Mouse (Mus musculus): ENCODE measurements around the gene Gm33543. TPM values are rescaled to one million over a fixed set of nuclear protein-coding genes. Genes with fewer than 3 reads are reported as not detected.

Gene Gm33543
- total and polyA plus RNA-seq, 3 experiments = not detected

DNA sequence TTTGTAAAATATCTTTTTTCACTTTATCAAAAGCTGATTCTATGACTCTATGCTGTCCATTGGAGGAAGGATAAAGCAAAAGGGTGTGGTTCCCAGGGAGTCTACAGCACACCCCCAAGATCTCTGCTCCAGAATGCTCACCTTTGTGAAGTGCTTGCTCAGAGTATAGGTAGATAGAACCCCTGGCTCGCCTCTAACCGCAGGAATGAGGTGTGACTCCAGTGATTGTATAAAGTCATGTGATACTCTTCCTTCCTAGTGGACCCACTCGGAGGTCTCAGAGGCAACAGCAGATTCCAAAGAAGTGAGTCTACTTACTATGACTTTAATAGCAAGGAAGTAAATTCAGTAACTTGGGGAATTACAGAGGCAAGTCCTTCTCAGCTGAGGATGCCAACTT lies 19.9 kb upstream of the Gm33543 start:
- Histone ChIP-seq H3K9ac (ENCODE audit: control insufficient read depth, low read depth, low read length, poor library complexity, severe bottlenecking) (no peak overlapping the region), H3K27me3 (ENCODE audit: control insufficient read depth in 1 of 2, insufficient read depth in 2 of 2, low read length in 2 of 2) (0 out of 4 replicates have a peak, but pooled peaks cover 0 to 2% of the 10 kb centered on the region in 2 experiments), H3K79me2 (ENCODE audit: control insufficient read depth, insufficient read depth, low read length, poor library complexity) (no peaks in the 10 kb centered on the region), H3K36me3 (ENCODE audit: control insufficient read depth in 1 of 2, insufficient read depth in 2 of 2, low read length in 2 of 2) (no peaks in the 10 kb centered on the region), H3K4me3 (ENCODE audit: control insufficient read depth in 1 of 2, insufficient read depth in 1 of 2, low read depth in 2 of 2, low read length in 2 of 2) (no peak overlapping the region), H3K27ac (ENCODE audit: control insufficient read depth, low read depth, low read length) (no peak overlapping the region), H3K9me3 (replicated peaks; ENCODE audit: insufficient read depth, low read length) (no peaks in the 10 kb centered on the region), H3K4me1 (ENCODE audit: control insufficient read depth in 1 of 2, insufficient read depth in 2 of 2, low read length in 2 of 2) (no peaks in the 10 kb centered on the region)
- no peak for DNase-seq (ENCODE audit: low read depth, low spot score)
- TF ChIP-seq ETS1 (IDR thresholded peaks at IDR 0.05; ENCODE audit: low read depth, low read length) (no peak), ELF1 (IDR thresholded peaks at IDR 0.05; ENCODE audit: low read depth, low read length) (no peak), UBTF (IDR thresholded peaks at IDR 0.05; ENCODE audit: borderline replicate concordance, insufficient read depth, low read depth, low read length) (no peak), MAFK (IDR thresholded peaks at IDR 0.05; ENCODE audit: borderline replicate concordance, low read depth, low read length) (no peak), CHD1 (IDR thresholded peaks at IDR 0.05; ENCODE audit: low read depth, low read length) (no peak), CHD2 (IDR thresholded peaks at IDR 0.05; ENCODE audit: low read length) (no peak), MAZ (IDR thresholded peaks at IDR 0.05; ENCODE audit: low read depth, low read length) (no peak)

- TF ChIP-seq ZC3H11A (IDR thresholded peaks at IDR 0.05; ENCODE audit: low read depth, low read length) (peak; percentile 65), MAX (IDR thresholded peaks at IDR 0.05; ENCODE audit: low read length) (peak; percentile 63; the same call in 1 of the 2 replicates), RAD21 (IDR thresholded peaks at IDR 0.05; ENCODE audit: low read depth, low read length) (peak; percentile 80), SMC3 (IDR thresholded peaks at IDR 0.05; ENCODE audit: low read depth, low read length) (peak; percentile 77), MYC (IDR thresholded peaks at IDR 0.05; ENCODE audit: low read depth, low read length) (0 out of 2 replicates have a peak, but pooled peaks have one; percentile 42), CHD1 (IDR thresholded peaks at IDR 0.05; ENCODE audit: low read depth, low read length) (no peak), ZNF384 (IDR thresholded peaks at IDR 0.05; ENCODE audit: low read depth, low read length) (peak; percentile 42; the same call in 1 of the 2 replicates), CTCF (IDR thresholded peaks at IDR 0.05 in 2 of 3, conservative IDR thresholded peaks at IDR 0.05 in 1 of 3; ENCODE audit: control insufficient read depth in 1 of 3, insufficient read depth in 1 of 3, low read depth in 2 of 3, low read length in 3 of 3, poor library complexity in 1 of 3, severe bottlenecking in 1 of 3) (peak; percentile 12 to 74 (median 39); a peak in 4 of 6 replicates), TBP (IDR thresholded peaks at IDR 0.05; ENCODE audit: low read depth, low read length) (no peak), SIN3A (IDR thresholded peaks at IDR 0.05; ENCODE audit: low read length) (no peak), ELF1 (IDR thresholded peaks at IDR 0.05; ENCODE audit: low read depth, low read length) (no peak)
- H3K9me3 ChIP-seq (replicated peaks; ENCODE audit: insufficient read depth, low read length) = no peaks in the 10 kb centered on the region
- H3K4me1 ChIP-seq (ENCODE audit: control insufficient read depth in 1 of 2, insufficient read depth in 2 of 2, low read length in 2 of 2) = no peaks in the 10 kb centered on the region
- no peak overlapping the region for H3K27ac ChIP-seq (ENCODE audit: control insufficient read depth, low read depth, low read length)
- H3K4me3 ChIP-seq (ENCODE audit: control insufficient read depth in 1 of 2, insufficient read depth in 1 of 2, low read depth in 2 of 2, low read length in 2 of 2) = no peak overlapping the region
- no peaks in the 10 kb centered on the region for H3K79me2 ChIP-seq (ENCODE audit: control insufficient read depth, insufficient read depth, low read length, poor library complexity)
- no peaks in the 10 kb centered on the region for H3K36me3 ChIP-seq (ENCODE audit: control insufficient read depth in 1 of 2, insufficient read depth in 2 of 2, low read length in 2 of 2)
- peak; percentile 65 for DNase-seq (ENCODE audit: low read depth, low spot score)
- peaks cover 0 to 3% of the 10 kb centered on the region in 2 experiments; a peak in 2 of 4 replicates for H3K27me3 ChIP-seq (ENCODE audit: control insufficient read depth in 1 of 2, insufficient read depth in 2 of 2, low read length in 2 of 2)
- no peak overlapping the region for H3K9ac ChIP-seq (ENCODE audit: control insufficient read depth, low read depth, low read length, poor library complexity, severe bottlenecking)
These were observed 15.4 kb upstream of the Gm33543 start for GRCm38 (mm10) chr10:95858164-95858563.

Measured in MEL (cell line).